Mouse (Mus musculus) gastrocnemius, adult 2 months (tissue): Measurements from ENCODE around the gene Rbfox1. TPM values are rescaled to one million over a fixed set of nuclear protein-coding genes. Genes with fewer than 3 reads are reported as not detected.

ENCODE experiments used
- DNase-seq: peaks from one replicate; pipeline ENCODE4 v3.0.0; 2022
- H3K27ac ChIP-seq: fragments of 200-600 bp; 2 replicates; pipeline ENCODE4 v1.8.1; 2022; ENCODE audit warnings: mild to moderate bottlenecking
- H3K4me3 ChIP-seq: fragments of 200-600 bp; 2 replicates; pipeline ENCODE4 v1.8.1; 2022; ENCODE audit warnings: mild to moderate bottlenecking, moderate library complexity
- CTCF ChIP-seq: fragments of 200-600 bp; IDR thresholded peaks from 2 replicates; pipeline ENCODE4 v1.8.1; 2022; ENCODE audit warnings: antibody characterized with exemption, mild to moderate bottlenecking, moderate library complexity
- intact Hi-C: fragments of 180-260 bp; cut with DNase I; formaldehyde crosslinking; loops from one replicate; pipeline ENCODE4 v1.15.1; 2025
- total RNA-seq, 2 experiments: library from RNA; stranded (reverse); gene quantifications; 2 replicates each; pipeline ENCODE4 v1.2.3; 2021

Gene Rbfox1
- total RNA-seq, 2 experiments from 2014 or later = 194 to 277 TPM

- Histone ChIP-seq H3K27ac (no peak overlapping the region), H3K4me3 (peak overlapping the region; percentile 58)
- DNase-seq = no peak
- no peak for TF ChIP-seq CTCF
- intact Hi-C loops = no loop called here
These were observed 1154.5 kb downstream of the Rbfox1 start for GRCm38 (mm10) chr16:7039404-7040367.

GRCm38 (mm10) chr16:7040691-7041090 lies 1155.5 kb downstream of the Rbfox1 start:
- Histone ChIP-seq H3K4me3 (no peak overlapping the region), H3K27ac (no peak overlapping the region)
- intact Hi-C loops = no loop called here
- DNase-seq = no peak
- no peak for TF ChIP-seq CTCF

- Histone ChIP-seq H3K4me3 (no peak overlapping the region), H3K27ac (no peak overlapping the region)
- TF ChIP-seq CTCF = no peak
- intact Hi-C loops = no loop called here
- DNase-seq = no peak
These were observed 1162.3 kb downstream of the Rbfox1 start for GRCm38 (mm10) chr16:7047421-7047820.

GRCm38 (mm10) chr16:7049162-7049971 lies 1164.2 kb downstream of the Rbfox1 start:
- Histone ChIP-seq H3K4me3 (peak overlapping the region; percentile 13), H3K27ac (peak overlapping the region; percentile 67)
- DNase-seq = no peak
- peak; percentile 96 for TF ChIP-seq CTCF
- intact Hi-C loops = loop anchor here (2.0 kb wide), 1 partner anchor 227 kb away; no protein-coding TSS in a partner anchor

GRCm38 (mm10) chr16:7050945-7051344 lies 1165.8 kb downstream of the Rbfox1 start:
- intact Hi-C loops = loop anchor here (10.0 kb wide), 1 partner anchor 54 kb away; no protein-coding TSS in a partner anchor
- TF ChIP-seq CTCF = no peak
- Histone ChIP-seq H3K4me3 (no peak overlapping the region), H3K27ac (peak overlapping the region; percentile 62; the same call in 1 of the 2 replicates)
- no peak for DNase-seq

- intact Hi-C loops = loop anchor here (10.0 kb wide), 1 partner anchor 53 kb away; no protein-coding TSS in a partner anchor
- no peak for DNase-seq
These were observed 1166.8 kb downstream of the Rbfox1 start for GRCm38 (mm10) chr16:7051991-7052390.

GRCm38 (mm10) chr16:7052408-7052807 lies 1167.3 kb downstream of the Rbfox1 start:
- DNase-seq = no peak
- no peak overlapping the region for H3K4me3 ChIP-seq
- intact Hi-C loops = loop anchor here (10.0 kb wide), 1 partner anchor 52 kb away; no protein-coding TSS in a partner anchor
- TF ChIP-seq CTCF = no peak
- no peak overlapping the region for H3K27ac ChIP-seq

More at GRCm38 (mm10) chr16:7051991-7052390, 1166.8 kb downstream of the Rbfox1 start:
- Histone ChIP-seq H3K27ac (no peak overlapping the region), H3K4me3 (no peak overlapping the region)
- TF ChIP-seq CTCF = no peak

GRCm38 (mm10) chr16:7057789-7058188 lies 1172.6 kb downstream of the Rbfox1 start:
- Histone ChIP-seq H3K27ac (peak overlapping the region; percentile 91), H3K4me3 (0 out of 2 replicates have a peak overlapping the region, but pooled peaks have one; percentile 5)
- peak; percentile 75 for DNase-seq
- intact Hi-C loops = loop anchor here (10.0 kb wide), 1 partner anchor 47 kb away; no protein-coding TSS in a partner anchor
- TF ChIP-seq CTCF = no peak

- intact Hi-C loops = loop anchor here (10.0 kb wide), 1 partner anchor 46 kb away; no protein-coding TSS in a partner anchor
- DNase-seq = no peak
- TF ChIP-seq CTCF = no peak
- H3K4me3 ChIP-seq = no peak overlapping the region
- H3K27ac ChIP-seq = peak overlapping the region; percentile 91
These were observed 1173.4 kb downstream of the Rbfox1 start for GRCm38 (mm10) chr16:7058556-7058955.

GRCm38 (mm10) chr16:7059596-7059995 lies 1174.4 kb downstream of the Rbfox1 start:
- no peak for TF ChIP-seq CTCF
- DNase-seq = no peak
- Histone ChIP-seq H3K27ac (no peak overlapping the region), H3K4me3 (no peak overlapping the region)
- intact Hi-C loops = loop anchor here (10.0 kb wide), 1 partner anchor 45 kb away; no protein-coding TSS in a partner anchor

- no peak for TF ChIP-seq CTCF
- no peak for DNase-seq
- intact Hi-C loops = no loop called here
- no peak overlapping the region; the same call in 1 of the 2 replicates for H3K27ac ChIP-seq
- no peak overlapping the region for H3K4me3 ChIP-seq
These were observed 1175.7 kb downstream of the Rbfox1 start for GRCm38 (mm10) chr16:7060864-7061263.

GRCm38 (mm10) chr16:7062512-7062911 lies 1177.4 kb downstream of the Rbfox1 start:
- Histone ChIP-seq H3K27ac (no peak overlapping the region), H3K4me3 (no peak overlapping the region)
- intact Hi-C loops = no loop called here
- no peak for DNase-seq
- no peak for TF ChIP-seq CTCF
